Mouse (Mus musculus) heart, embryonic 13.5 days (tissue): ENCODE data around the gene Piezo1. TPM values are rescaled to one million over a fixed set of nuclear protein-coding genes. Genes with fewer than 3 reads are reported as not detected.

Experiments used
- ATAC-seq: fragments of 200-750 bp; cut with Nextera tagmentation; 2 replicates; pipeline ENCODE4 v1.8.0; 2017; ENCODE audit warnings: moderate TSS enrichment; ENCODE audit not compliant: insufficient number of reproducible peaks, low FRiP score, low TSS enrichment; ENCODE audit errors: extremely low read depth
- H3K27ac ChIP-seq: fragments of 300-500 bp; sonication (generic); replicated peaks from 2 replicates; pipeline ENCODE4 v1.5.1; 2015; ENCODE audit warnings: moderate library complexity, mild to moderate bottlenecking, inconsistent platforms
- H3K27me3 ChIP-seq: fragments of 300-500 bp; sonication (generic); replicated peaks from 2 replicates; pipeline ENCODE4 v1.6.1; 2015; ENCODE audit warnings: mild to moderate bottlenecking, inconsistent platforms
- H3K36me3 ChIP-seq: fragments of 300-500 bp; sonication (generic); 2 replicates; pipeline ENCODE4 v1.6.1; 2015; ENCODE audit warnings: mild to moderate bottlenecking, inconsistent platforms
- H3K4me1 ChIP-seq: fragments of 300-500 bp; sonication (generic); 2 replicates; pipeline ENCODE4 v1.6.1; 2015; ENCODE audit warnings: inconsistent platforms
- H3K4me2 ChIP-seq: fragments of 300-500 bp; sonication (generic); 2 replicates; pipeline ENCODE4 v1.6.1; 2015; ENCODE audit warnings: inconsistent platforms, mild to moderate bottlenecking, moderate library complexity
- H3K4me3 ChIP-seq: fragments of 300-500 bp; sonication (generic); 2 replicates; pipeline ENCODE4 v1.5.1; 2015; ENCODE audit warnings: moderate library complexity, mild to moderate bottlenecking, inconsistent platforms
- H3K9ac ChIP-seq: fragments of 300-500 bp; sonication (generic); 2 replicates; pipeline ENCODE4 v1.6.1; 2015; ENCODE audit warnings: inconsistent platforms, mild to moderate bottlenecking, moderate library complexity
- H3K9me3 ChIP-seq: fragments of 300-500 bp; sonication (generic); 2 replicates; pipeline ENCODE4 v1.6.1; 2016; ENCODE audit warnings: inconsistent platforms
- WGBS: fragments of 180-500 bp; shearing (Covaris S2); methylation state at CpG from one replicate; pipeline ENCODE4 v1.1.7; 2015; ENCODE audit warnings: mixed read lengths; 5-methylcytosine and 5-hydroxymethylcytosine counted together
- polyA plus RNA-seq: library from polyadenylated mRNA; unstranded; fragments of >200 nt; fragmentation: Nextera tagmentation; extraction: Ambion mirVana; gene quantifications from 2 replicates; pipeline ENCODE4 v1.2.1, GENCODE M21; 2015

Piezo1 gene
- 12.9 and 15.4 TPM in 2 replicates for polyA plus RNA-seq

DNA sequence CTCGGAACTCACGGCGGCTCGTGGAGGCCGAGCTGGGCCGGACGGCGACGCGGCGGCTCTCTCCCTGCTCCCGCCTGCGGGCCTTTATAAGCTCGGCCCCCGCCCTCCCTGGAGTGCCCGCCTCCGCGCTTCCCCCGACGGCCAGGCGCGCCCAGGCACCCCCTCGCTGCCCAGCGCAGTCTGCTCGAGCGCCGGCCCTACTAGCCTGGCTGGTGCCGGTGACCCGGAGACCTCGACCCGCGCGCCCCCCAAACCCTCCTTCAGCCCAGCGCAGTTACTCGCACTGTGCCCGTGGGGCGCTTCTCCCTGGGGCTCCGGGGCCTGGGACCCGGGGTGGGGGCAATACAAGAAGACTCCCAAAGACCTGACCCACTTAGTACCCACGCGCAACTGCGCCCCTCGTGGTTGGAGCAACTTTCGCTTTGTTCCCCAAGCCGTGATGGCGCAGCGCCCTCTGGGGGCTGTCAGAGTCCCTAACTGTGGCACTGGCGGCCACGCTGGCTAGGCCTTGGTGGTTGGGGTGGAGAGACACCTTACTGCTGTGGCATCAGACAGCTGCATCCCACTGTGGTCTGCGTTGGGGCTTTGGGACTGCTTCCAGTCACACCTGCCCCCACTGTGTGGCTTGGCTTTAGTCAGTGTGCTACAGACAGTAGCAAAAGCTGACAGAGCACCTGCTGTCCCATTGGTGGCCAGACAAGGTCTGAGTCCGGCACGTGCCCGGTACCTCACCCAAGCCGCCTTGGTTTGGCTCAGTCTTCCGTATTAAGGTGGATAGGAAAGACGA, at the start of gene Piezo1:
Gene Piezo1, minus strand, starts transcription at position 65 of the 787 bp plus-strand sequence.
- Histone ChIP-seq H3K9ac (peak within 1 kb of the TSS; percentile 90), H3K4me3 (peak within 1 kb of the TSS; percentile 72), H3K36me3 (no peaks in the 10 kb centered on the region), H3K27me3 (no peaks in the 10 kb centered on the region), H3K9me3 (no peaks in the 10 kb centered on the region), H3K27ac (peak within 1 kb of the TSS; percentile 84), H3K4me2 (peak within 1 kb of the TSS; percentile 80), H3K4me1 (peaks cover 52% of the 10 kb centered on the region)
- WGBS: 10% methylated on average over 50 of the region's 56 CpGs
- ATAC-seq: peak; percentile 61

DNA sequence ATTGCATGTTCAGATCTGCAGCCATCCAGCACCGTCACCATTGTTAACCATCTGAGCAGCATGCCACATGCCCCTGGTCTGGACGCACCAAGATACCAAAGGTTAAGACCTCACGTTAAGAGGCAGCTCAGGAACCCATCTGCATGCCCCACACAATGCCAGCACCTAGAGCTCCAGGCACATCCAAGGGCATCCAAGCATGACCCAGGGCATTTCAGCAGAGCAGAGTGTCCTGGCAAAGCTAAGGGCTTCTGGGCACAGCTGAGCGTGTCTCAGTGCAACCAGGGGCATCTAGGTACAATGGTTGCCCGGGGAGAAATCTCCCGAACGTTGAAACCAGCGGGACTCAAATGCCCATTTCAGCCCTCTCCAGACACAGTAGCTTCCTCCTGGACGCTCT, 49.5 kb upstream of the Piezo1 start:
- H3K4me1 ChIP-seq: peaks cover 15% of the 10 kb centered on the region
- H3K4me2 ChIP-seq: no peak overlapping the region
- H3K27ac ChIP-seq: no peak overlapping the region
- H3K4me3 ChIP-seq: no peak overlapping the region
- no peak overlapping the region for H3K9ac ChIP-seq
- H3K36me3 ChIP-seq: peaks cover 20% of the 10 kb centered on the region
- H3K27me3 ChIP-seq: no peaks in the 10 kb centered on the region
- 89% methylated on average over 9 of the region's 9 CpGs for WGBS
- H3K9me3 ChIP-seq: no peaks in the 10 kb centered on the region
- ATAC-seq: no peak

DNA sequence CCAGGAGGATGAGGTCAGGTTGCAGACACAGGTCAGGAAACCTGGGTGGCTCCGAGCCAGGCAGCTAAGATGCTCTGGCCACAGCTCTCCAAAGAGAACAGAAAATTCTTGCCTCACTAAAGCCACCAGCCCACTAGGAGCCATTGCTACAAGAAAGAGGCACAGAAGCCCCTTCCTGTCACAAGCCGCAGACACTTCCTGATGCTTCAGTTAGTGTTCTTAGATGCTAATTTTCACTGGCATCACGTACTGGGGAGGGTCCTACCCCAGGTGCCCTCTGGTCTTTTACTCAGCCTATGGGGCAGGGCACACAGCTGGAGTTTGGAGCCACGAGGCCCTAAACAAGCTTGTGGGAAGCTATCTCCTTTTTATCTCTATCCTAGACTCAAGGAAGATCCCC, 44.9 kb upstream of the Piezo1 start:
- Histone ChIP-seq H3K4me2 (no peak overlapping the region), H3K36me3 (peaks cover 25% of the 10 kb centered on the region), H3K9me3 (no peaks in the 10 kb centered on the region), H3K27me3 (peaks cover 6% of the 10 kb centered on the region; the same call in 1 of the 2 replicates), H3K9ac (no peak overlapping the region), H3K27ac (no peak overlapping the region), H3K4me3 (no peak overlapping the region), H3K4me1 (peaks cover 18% of the 10 kb centered on the region)
- WGBS: 39% methylated on average over 4 of the region's 4 CpGs
- ATAC-seq: no peak

DNA sequence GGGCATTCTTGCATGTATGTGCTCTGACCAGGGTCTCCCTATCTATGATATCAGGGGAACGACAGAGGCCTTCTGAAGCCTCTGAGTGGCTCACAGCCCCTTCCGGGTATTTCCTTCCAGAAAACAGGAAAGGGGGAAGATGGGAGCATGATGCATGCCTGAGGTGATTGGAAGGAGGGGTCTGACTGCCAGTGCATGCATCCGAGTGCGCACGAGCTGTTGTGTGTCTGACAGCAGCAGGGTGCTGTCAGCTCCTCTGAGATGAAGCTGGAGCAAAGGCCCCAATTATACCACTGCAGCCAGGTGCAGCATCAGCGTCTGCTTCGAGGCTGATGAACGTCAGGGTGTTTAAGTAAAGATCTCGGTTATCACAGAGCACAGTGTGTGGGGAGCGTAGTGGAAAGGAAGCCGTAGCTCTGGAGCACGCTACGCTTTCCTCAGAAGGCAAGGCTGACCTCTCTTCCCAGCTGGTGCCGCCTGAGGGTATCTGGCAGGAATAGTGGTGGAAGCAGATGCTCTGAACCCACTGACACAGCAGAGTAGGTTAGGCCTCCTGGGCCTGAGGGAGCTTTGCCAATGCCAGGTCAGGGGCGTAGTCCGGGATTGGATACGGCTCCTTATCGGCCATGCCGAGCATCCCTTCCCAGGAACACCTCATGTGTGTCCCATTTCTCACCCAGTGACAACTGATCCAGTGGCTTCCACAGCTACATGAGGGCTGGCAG, 42.8 kb upstream of the Piezo1 start:
- 69% methylated on average over 19 of the region's 19 CpGs for WGBS
- H3K4me3 ChIP-seq: no peak overlapping the region
- peaks cover 21% of the 10 kb centered on the region for H3K36me3 ChIP-seq
- H3K4me1 ChIP-seq: peaks cover 14% of the 10 kb centered on the region
- ATAC-seq: no peak
- H3K9ac ChIP-seq: peak overlapping the region; percentile 19; the same call in 1 of the 2 replicates
- H3K27me3 ChIP-seq: peaks cover 6% of the 10 kb centered on the region; the same call in 1 of the 2 replicates
- H3K4me2 ChIP-seq: no peak overlapping the region
- no peaks in the 10 kb centered on the region for H3K9me3 ChIP-seq
- no peak overlapping the region for H3K27ac ChIP-seq

DNA sequence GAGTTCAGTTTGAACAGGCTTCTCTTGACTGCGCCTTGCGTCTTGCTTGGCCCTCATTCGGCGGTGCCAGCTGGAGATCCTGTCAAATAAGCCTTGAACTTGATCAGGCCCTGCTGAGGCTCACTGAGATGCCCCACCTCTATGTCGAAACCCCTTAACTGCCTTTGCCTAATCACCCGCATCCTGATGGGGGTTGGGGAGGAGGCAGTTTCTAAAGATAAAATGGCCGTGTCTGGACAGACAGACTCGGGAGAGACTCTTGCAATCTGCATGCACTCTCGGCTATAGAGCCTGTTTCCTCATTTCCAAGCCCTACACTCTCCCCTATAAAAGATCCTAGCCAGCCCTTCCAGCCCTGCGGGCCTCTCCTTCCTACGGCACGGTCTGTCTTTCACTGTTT, 42.1 kb upstream of the Piezo1 start:
- Histone ChIP-seq H3K4me3 (no peak overlapping the region), H3K4me1 (peaks cover 14% of the 10 kb centered on the region), H3K36me3 (peaks cover 15% of the 10 kb centered on the region), H3K9me3 (no peaks in the 10 kb centered on the region), H3K27ac (no peak overlapping the region), H3K4me2 (no peak overlapping the region), H3K9ac (peak overlapping the region; percentile 19), H3K27me3 (peaks cover 6% of the 10 kb centered on the region; the same call in 1 of the 2 replicates)
- WGBS: 54% methylated on average over 12 of the region's 12 CpGs
- ATAC-seq: no peak

DNA sequence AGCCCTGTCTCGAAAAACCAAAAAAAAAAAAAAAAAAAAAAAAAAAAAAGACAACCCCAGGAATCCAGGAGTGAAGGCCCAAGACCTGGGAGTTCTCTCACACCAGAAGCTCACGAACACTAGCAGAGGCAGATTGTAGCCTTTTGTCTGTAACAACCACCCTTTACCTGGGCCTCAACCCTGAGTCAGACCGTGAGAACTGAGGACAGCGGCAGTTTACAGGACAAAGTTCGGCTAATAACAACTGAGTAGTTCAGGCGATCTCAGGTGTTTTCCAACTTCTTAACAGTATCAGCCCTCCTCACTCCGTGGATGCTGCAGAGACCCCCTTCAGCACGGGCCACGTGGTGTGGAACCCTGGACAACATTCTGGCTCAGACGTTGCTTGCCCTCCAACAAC, 35.6 kb upstream of the Piezo1 start:
- Histone ChIP-seq H3K36me3 (no peaks in the 10 kb centered on the region), H3K27ac (no peak overlapping the region), H3K4me2 (no peak overlapping the region), H3K9me3 (no peaks in the 10 kb centered on the region), H3K4me3 (no peak overlapping the region), H3K27me3 (no peaks in the 10 kb centered on the region), H3K9ac (no peak overlapping the region), H3K4me1 (peaks cover 9% of the 10 kb centered on the region)
- no peak for ATAC-seq
- WGBS: 85% methylated on average over 10 of the region's 10 CpGs

DNA sequence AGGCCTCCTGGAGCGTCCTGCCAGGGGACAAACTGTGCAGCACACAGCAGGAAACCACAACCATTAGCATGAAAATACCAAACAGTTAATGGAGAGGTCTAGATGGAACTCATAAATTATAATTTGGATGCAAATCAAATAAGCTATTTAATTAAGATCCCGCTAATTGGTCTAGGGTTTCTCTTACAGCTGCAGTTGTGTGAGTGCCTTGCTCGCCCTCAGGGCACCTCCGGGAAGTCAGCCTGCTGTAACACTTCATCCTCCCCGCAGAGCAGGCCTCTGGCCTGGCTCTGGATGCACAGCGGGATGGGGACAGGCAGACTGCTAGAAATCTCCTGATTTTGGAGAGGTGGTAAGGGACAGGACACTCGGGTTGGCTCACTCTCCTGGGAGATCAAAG, 35.0 kb upstream of the Piezo1 start:
- Histone ChIP-seq H3K36me3 (no peaks in the 10 kb centered on the region), H3K27ac (no peak overlapping the region), H3K4me3 (no peak overlapping the region), H3K9ac (no peak overlapping the region), H3K9me3 (no peaks in the 10 kb centered on the region), H3K27me3 (no peaks in the 10 kb centered on the region), H3K4me2 (no peak overlapping the region), H3K4me1 (peaks cover 9% of the 10 kb centered on the region)
- WGBS: 70% methylated on average over 7 of the region's 7 CpGs
- ATAC-seq: no peak

DNA sequence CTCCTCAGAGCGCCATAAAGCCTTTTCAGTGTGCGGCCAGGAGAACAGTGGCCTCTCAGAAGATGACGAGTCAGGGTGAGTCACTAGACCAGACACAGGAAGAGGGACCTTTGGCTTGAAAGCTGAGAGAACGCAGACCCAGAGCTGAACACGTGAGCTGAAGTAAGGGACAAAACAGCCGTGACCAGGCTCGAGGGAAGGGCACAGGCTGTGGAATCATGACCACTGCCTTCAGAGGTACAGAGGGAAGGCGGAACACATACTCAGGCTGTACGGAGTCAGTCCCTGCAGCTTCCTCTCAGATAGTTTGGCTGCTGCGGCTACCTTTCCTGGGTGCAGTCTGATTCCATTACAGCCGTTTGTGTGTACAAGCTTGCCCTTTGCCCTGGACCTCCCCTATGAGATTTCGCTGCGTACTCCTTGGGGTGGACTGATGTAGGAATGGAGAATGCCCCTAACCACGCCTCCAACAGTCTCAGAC, 34.3 kb upstream of the Piezo1 start:
- H3K27ac ChIP-seq: no peak overlapping the region; the same call in 1 of the 2 replicates
- no peak for ATAC-seq
- no peak overlapping the region for H3K4me2 ChIP-seq
- WGBS: 50% methylated on average over 14 of the region's 14 CpGs
- H3K36me3 ChIP-seq: no peaks in the 10 kb centered on the region
- no peak overlapping the region for H3K4me3 ChIP-seq
- H3K9me3 ChIP-seq: no peaks in the 10 kb centered on the region
- H3K27me3 ChIP-seq: 0 out of 2 replicates have a peak, but pooled peaks cover under 1% of the 10 kb centered on the region
- H3K4me1 ChIP-seq: peaks cover 9% of the 10 kb centered on the region
- H3K9ac ChIP-seq: no peak overlapping the region

DNA sequence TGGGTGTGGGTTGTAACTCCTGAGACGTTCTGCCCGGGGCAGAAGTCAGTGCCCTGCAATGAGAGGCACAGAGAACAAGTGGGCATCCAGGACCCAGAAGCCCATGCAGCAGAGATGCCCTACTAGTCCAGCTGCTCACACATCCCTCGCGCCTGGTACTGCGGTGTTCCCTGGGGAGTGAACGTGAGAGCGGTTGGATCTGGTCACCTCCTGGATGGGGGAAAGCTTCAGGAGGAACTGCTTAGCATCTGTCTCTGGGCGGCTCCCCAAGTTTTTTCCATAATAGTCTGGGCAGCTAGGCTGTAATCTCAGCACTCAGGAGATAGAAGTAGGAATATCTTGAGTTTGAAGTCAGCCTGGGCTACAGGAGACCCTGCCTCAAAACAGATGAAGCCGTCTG, 33.9 kb upstream of the Piezo1 start:
- no peaks in the 10 kb centered on the region for H3K9me3 ChIP-seq
- 0 out of 2 replicates have a peak, but pooled peaks cover 2% of the 10 kb centered on the region for H3K27me3 ChIP-seq
- peaks cover 10% of the 10 kb centered on the region for H3K4me1 ChIP-seq
- no peak overlapping the region for H3K27ac ChIP-seq
- no peak overlapping the region for H3K4me3 ChIP-seq
- 66% methylated on average over 9 of the region's 9 CpGs for WGBS
- H3K4me2 ChIP-seq: no peak overlapping the region
- ATAC-seq: no peak
- no peak overlapping the region for H3K9ac ChIP-seq
- H3K36me3 ChIP-seq: no peaks in the 10 kb centered on the region

DNA sequence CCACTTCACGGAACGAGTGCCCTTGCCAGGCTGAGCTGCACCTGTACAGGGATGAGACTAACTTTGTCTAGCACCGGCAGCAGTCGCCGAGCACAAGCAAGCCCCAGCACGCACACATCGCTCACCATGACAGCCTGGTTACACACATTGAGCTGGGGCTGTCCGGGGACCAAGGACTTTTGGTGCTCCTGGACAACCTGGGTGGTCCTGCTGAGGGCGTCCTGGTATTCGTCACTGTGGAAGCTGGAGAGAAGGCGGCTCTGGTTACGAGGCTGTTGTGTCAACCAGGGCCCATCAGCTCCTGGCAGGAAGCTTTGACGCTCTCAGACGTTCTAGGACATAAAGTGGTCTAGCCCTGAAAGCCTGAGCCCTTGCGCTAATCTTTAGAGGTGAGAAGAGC, 29.8 kb upstream of the Piezo1 start:
- H3K4me2 ChIP-seq: no peak overlapping the region
- no peak overlapping the region for H3K27ac ChIP-seq
- H3K36me3 ChIP-seq: no peaks in the 10 kb centered on the region
- H3K4me1 ChIP-seq: peaks cover 33% of the 10 kb centered on the region
- 43% methylated on average over 13 of the region's 15 CpGs for WGBS
- no peak overlapping the region for H3K9ac ChIP-seq
- ATAC-seq: no peak
- no peak overlapping the region for H3K4me3 ChIP-seq
- 0 out of 2 replicates have a peak, but pooled peaks cover 2% of the 10 kb centered on the region for H3K27me3 ChIP-seq
- H3K9me3 ChIP-seq: no peaks in the 10 kb centered on the region

DNA sequence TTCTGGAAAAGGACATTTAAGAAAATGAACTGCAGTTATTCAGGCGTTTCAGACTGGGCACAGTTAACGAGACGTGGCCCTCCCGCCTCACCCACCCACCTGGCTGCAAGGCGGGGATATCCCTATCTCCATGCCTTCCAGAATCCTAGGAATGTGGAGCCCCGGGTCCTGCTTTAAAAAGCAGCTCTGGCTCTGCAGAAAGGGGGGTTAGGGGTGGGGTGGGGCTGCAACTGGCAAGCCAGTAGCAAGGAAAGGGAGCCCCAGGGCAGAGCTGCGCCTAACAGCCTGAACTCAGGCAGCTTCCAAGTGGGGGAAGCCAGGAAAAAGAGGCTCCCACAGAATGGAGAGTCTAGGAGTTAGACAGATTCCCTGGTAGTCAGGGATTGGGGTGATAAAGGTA, 28.1 kb upstream of the Piezo1 start:
- Histone ChIP-seq H3K9ac (peak overlapping the region; percentile 67), H3K9me3 (no peaks in the 10 kb centered on the region), H3K4me3 (no peak overlapping the region), H3K27me3 (0 out of 2 replicates have a peak, but pooled peaks cover 2% of the 10 kb centered on the region), H3K4me1 (peaks cover 42% of the 10 kb centered on the region), H3K27ac (no peak overlapping the region), H3K4me2 (no peak overlapping the region; the same call in 1 of the 2 replicates), H3K36me3 (peaks cover 6% of the 10 kb centered on the region)
- WGBS: 27% methylated on average over 7 of the region's 7 CpGs
- no peak for ATAC-seq
